Mouse (Mus musculus) hindbrain, embryonic 15.5 days (tissue): ENCODE results near the gene Rabep1. TPM values are rescaled to one million over a fixed set of nuclear protein-coding genes. Genes with fewer than 3 reads are reported as not detected.
A peak's percentile ranks its signal among the peaks of the same experiment; 100 is the strongest.

Experiments
- ATAC-seq: fragments of 200-750 bp; cut with Nextera tagmentation; 2 replicates; pipeline ENCODE4 v1.8.0; 2017; ENCODE audit warnings: low read depth, moderate number of reproducible peaks, moderate TSS enrichment; ENCODE audit not compliant: low FRiP score
- H3K27ac ChIP-seq: fragments of 300-500 bp; sonication (generic); replicated peaks from 2 replicates; pipeline ENCODE4 v1.5.1; 2015; ENCODE audit warnings: mild to moderate bottlenecking, inconsistent platforms
- H3K27me3 ChIP-seq: fragments of 300-500 bp; sonication (generic); 2 replicates; pipeline ENCODE4 v1.6.1; 2015; ENCODE audit warnings: control low read depth, inconsistent platforms
- H3K36me3 ChIP-seq: fragments of 300-500 bp; sonication (generic); 2 replicates; pipeline ENCODE4 v1.6.1; 2015; ENCODE audit warnings: control low read depth, inconsistent platforms
- H3K4me1 ChIP-seq: fragments of 300-500 bp; sonication (generic); replicated peaks from 2 replicates; pipeline ENCODE4 v1.6.1; 2015; ENCODE audit warnings: control low read depth, inconsistent platforms
- H3K4me2 ChIP-seq: fragments of 300-500 bp; sonication (generic); 2 replicates; pipeline ENCODE4 v1.6.1; 2015; ENCODE audit warnings: moderate library complexity, mild to moderate bottlenecking, inconsistent platforms
- H3K4me3 ChIP-seq: fragments of 300-500 bp; sonication (generic); 2 replicates; pipeline ENCODE4 v1.5.1; 2015; ENCODE audit warnings: mild to moderate bottlenecking, inconsistent platforms
- H3K9ac ChIP-seq: fragments of 300-500 bp; sonication (generic); 2 replicates; pipeline ENCODE4 v1.6.1; 2015; ENCODE audit warnings: inconsistent platforms
- H3K9me3 ChIP-seq: fragments of 300-500 bp; sonication (generic); 2 replicates; pipeline ENCODE4 v1.6.1; 2016; ENCODE audit warnings: control low read depth, inconsistent platforms
- WGBS: fragments of 180-500 bp; shearing (Covaris S2); methylation state at CpG from one replicate; pipeline ENCODE4 v1.1.7; 2015; 5-methylcytosine and 5-hydroxymethylcytosine counted together
- polyA plus RNA-seq: library from polyadenylated mRNA; unstranded; fragments of >200 nt; fragmentation: Nextera tagmentation; extraction: Ambion mirVana; gene quantifications from 2 replicates; pipeline ENCODE4 v1.2.1, GENCODE M21; 2015

The Rabep1 gene
- polyA plus RNA-seq = 85.5 and 88.9 TPM in 2 replicates

- Histone ChIP-seq H3K4me3 (peak within 1 kb of the TSS; percentile 97), H3K4me1 (peaks cover 22% of the 10 kb centered on the region), H3K27ac (peak within 1 kb of the TSS; percentile 85), H3K27me3 (no peaks in the 10 kb centered on the region), H3K4me2 (peak within 1 kb of the TSS; percentile 89), H3K9me3 (no peaks in the 10 kb centered on the region), H3K9ac (peak within 1 kb of the TSS; percentile 88), H3K36me3 (no peaks in the 10 kb centered on the region)
- ATAC-seq = peak; percentile 95
- WGBS = under 1% methylated on average over 75 of the region's 88 CpGs
Measured at GRCm38 (mm10) chr11:70844559-70845456, at the start of gene Rabep1. Gene Rabep1 (plus strand): TSS chr11:70844778.

GRCm38 (mm10) chr11:70802208-70802864 is 42.2 kb upstream of the Rabep1 start:
- WGBS = 95% methylated on average over 2 of the region's 2 CpGs
- Histone ChIP-seq H3K9ac (no peak overlapping the region), H3K4me3 (no peak overlapping the region), H3K9me3 (no peaks in the 10 kb centered on the region), H3K4me1 (no peaks in the 10 kb centered on the region), H3K27me3 (no peaks in the 10 kb centered on the region), H3K4me2 (no peak overlapping the region), H3K27ac (no peak overlapping the region), H3K36me3 (no peaks in the 10 kb centered on the region)
- ATAC-seq = no peak

GRCm38 (mm10) chr11:70802865-70803261 is 41.7 kb upstream of the Rabep1 start:
- no peak overlapping the region for H3K27ac ChIP-seq
- WGBS = 78% methylated on average over 2 of the region's 2 CpGs
- H3K9ac ChIP-seq = no peak overlapping the region

GRCm38 (mm10) chr11:70803711-70804200 is 40.8 kb upstream of the Rabep1 start:
- no peaks in the 10 kb centered on the region for H3K36me3 ChIP-seq
- no peak overlapping the region for H3K4me3 ChIP-seq
- no peak overlapping the region for H3K4me2 ChIP-seq
- ATAC-seq = no peak
- H3K27me3 ChIP-seq = no peaks in the 10 kb centered on the region
- 86% methylated on average over 6 of the region's 6 CpGs for WGBS
- no peak overlapping the region for H3K9ac ChIP-seq
- no peak overlapping the region for H3K27ac ChIP-seq
- no peaks in the 10 kb centered on the region for H3K9me3 ChIP-seq
- H3K4me1 ChIP-seq = no peaks in the 10 kb centered on the region

More at GRCm38 (mm10) chr11:70802865-70803261, 41.7 kb upstream of the Rabep1 start:
- Histone ChIP-seq H3K27me3 (no peaks in the 10 kb centered on the region), H3K9me3 (no peaks in the 10 kb centered on the region), H3K36me3 (no peaks in the 10 kb centered on the region), H3K4me2 (no peak overlapping the region), H3K4me1 (no peaks in the 10 kb centered on the region), H3K4me3 (no peak overlapping the region)
- no peak for ATAC-seq

- H3K4me2 ChIP-seq = no peak overlapping the region
- no peak for ATAC-seq
- 82% methylated on average over 3 of the region's 3 CpGs for WGBS
- H3K27me3 ChIP-seq = no peaks in the 10 kb centered on the region
- no peak overlapping the region for H3K4me3 ChIP-seq
- H3K9me3 ChIP-seq = no peaks in the 10 kb centered on the region
- H3K9ac ChIP-seq = no peak overlapping the region
- H3K4me1 ChIP-seq = no peaks in the 10 kb centered on the region
- no peaks in the 10 kb centered on the region for H3K36me3 ChIP-seq
- no peak overlapping the region for H3K27ac ChIP-seq
Measured at GRCm38 (mm10) chr11:70804395-70804794, 40.2 kb upstream of the Rabep1 start.

GRCm38 (mm10) chr11:70805641-70806175 is 38.9 kb upstream of the Rabep1 start:
- Histone ChIP-seq H3K36me3 (no peaks in the 10 kb centered on the region), H3K9me3 (no peaks in the 10 kb centered on the region), H3K4me3 (no peak overlapping the region), H3K4me1 (no peaks in the 10 kb centered on the region), H3K27me3 (no peaks in the 10 kb centered on the region), H3K27ac (no peak overlapping the region), H3K9ac (no peak overlapping the region), H3K4me2 (no peak overlapping the region)
- ATAC-seq = no peak
- WGBS = 75% methylated on average over 8 of the region's 8 CpGs

- Histone ChIP-seq H3K4me1 (no peaks in the 10 kb centered on the region), H3K27ac (no peak overlapping the region), H3K9me3 (no peaks in the 10 kb centered on the region), H3K9ac (no peak overlapping the region), H3K36me3 (no peaks in the 10 kb centered on the region), H3K4me2 (no peak overlapping the region), H3K4me3 (no peak overlapping the region), H3K27me3 (no peaks in the 10 kb centered on the region)
- no peak for ATAC-seq
- 87% methylated on average over 4 of the region's 4 CpGs for WGBS
Measured at GRCm38 (mm10) chr11:70806697-70807096, 37.9 kb upstream of the Rabep1 start.

GRCm38 (mm10) chr11:70807630-70808029 is 36.9 kb upstream of the Rabep1 start:
- Histone ChIP-seq H3K36me3 (no peaks in the 10 kb centered on the region), H3K9me3 (no peaks in the 10 kb centered on the region), H3K4me1 (no peaks in the 10 kb centered on the region), H3K27me3 (no peaks in the 10 kb centered on the region), H3K4me3 (no peak overlapping the region), H3K4me2 (no peak overlapping the region), H3K9ac (no peak overlapping the region), H3K27ac (no peak overlapping the region)
- no peak for ATAC-seq
- 92% methylated on average over 4 of the region's 4 CpGs for WGBS

GRCm38 (mm10) chr11:70808101-70808500 is 36.5 kb upstream of the Rabep1 start:
- ATAC-seq = no peak
- no peak overlapping the region for H3K4me2 ChIP-seq
- no peaks in the 10 kb centered on the region for H3K4me1 ChIP-seq
- no peak overlapping the region for H3K9ac ChIP-seq
- H3K9me3 ChIP-seq = no peaks in the 10 kb centered on the region
- no peak overlapping the region for H3K4me3 ChIP-seq
- WGBS = 85% methylated on average over 3 of the region's 3 CpGs
- H3K36me3 ChIP-seq = no peaks in the 10 kb centered on the region
- H3K27ac ChIP-seq = no peak overlapping the region
- no peaks in the 10 kb centered on the region for H3K27me3 ChIP-seq

- WGBS = 29% methylated on average over 1 of the region's 1 CpGs
- Histone ChIP-seq H3K4me2 (no peak overlapping the region), H3K36me3 (no peaks in the 10 kb centered on the region), H3K4me1 (no peaks in the 10 kb centered on the region), H3K9ac (no peak overlapping the region), H3K9me3 (no peaks in the 10 kb centered on the region), H3K27ac (no peak overlapping the region), H3K4me3 (no peak overlapping the region), H3K27me3 (no peaks in the 10 kb centered on the region)
- no peak for ATAC-seq
Measured at GRCm38 (mm10) chr11:70809011-70809410, 35.6 kb upstream of the Rabep1 start.

GRCm38 (mm10) chr11:70811041-70811440 is 33.5 kb upstream of the Rabep1 start:
- no peak overlapping the region for H3K4me3 ChIP-seq
- H3K27me3 ChIP-seq = no peaks in the 10 kb centered on the region

More at GRCm38 (mm10) chr11:70811041-70811440, 33.5 kb upstream of the Rabep1 start:
- Histone ChIP-seq H3K4me1 (no peaks in the 10 kb centered on the region), H3K27ac (no peak overlapping the region), H3K4me2 (no peak overlapping the region), H3K9me3 (no peaks in the 10 kb centered on the region), H3K9ac (no peak overlapping the region), H3K36me3 (no peaks in the 10 kb centered on the region)
- ATAC-seq = no peak
- 77% methylated on average over 5 of the region's 5 CpGs for WGBS
